Mouse (Mus musculus) left cerebral cortex, postnatal 14 days (tissue): ENCODE results near the gene Oxnad1. TPM values are rescaled to one million over a fixed set of nuclear protein-coding genes. Genes with fewer than 3 reads are reported as not detected.
"Not testable (repeated sequence)": the region's sequence is repeated elsewhere in the genome, so short reads cannot be mapped to it uniquely, and the experiment has no call there.

Source experiments
- DNase-seq, 2 experiments: peaks; one replicate each; pipeline ENCODE4 v3.0.0; 2021 to 2022; ENCODE audit warnings: low spot score in 2 of 2, mixed read lengths in 1 of 2
- intact Hi-C: fragments of 180-260 bp; cut with DNase I; formaldehyde crosslinking; loops from one replicate; pipeline ENCODE4 v1.15.1; 2025
- total RNA-seq, 2 experiments: library from RNA; stranded (reverse); gene quantifications; 2 replicates each; pipeline ENCODE4 v1.2.3; 2021

Gene Oxnad1
- total RNA-seq, 2 experiments from 2014 or later = 12.2 to 18.5 TPM

DNA sequence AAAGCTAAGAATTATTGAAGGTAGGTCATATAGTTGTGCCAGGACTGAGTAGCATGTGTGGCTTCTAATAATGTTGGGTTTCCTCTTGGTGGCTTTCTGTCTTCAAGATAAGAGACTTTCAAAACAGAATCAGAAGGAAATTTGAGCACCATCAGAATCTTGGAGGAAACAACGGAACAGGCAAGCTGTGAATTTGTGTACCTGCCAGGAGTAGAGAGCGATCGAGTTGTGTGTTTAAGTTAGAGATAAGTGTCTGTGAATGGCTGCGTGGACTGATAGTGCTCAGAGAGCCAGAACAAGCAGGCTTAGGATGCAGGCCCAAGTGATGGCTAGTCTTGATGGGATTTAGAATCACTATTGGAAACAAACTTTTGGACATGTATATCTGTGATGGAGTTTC lies 46.7 kb downstream of the Oxnad1 start:
- DNase-seq = no peak
- intact Hi-C loops = no loop called here

DNA sequence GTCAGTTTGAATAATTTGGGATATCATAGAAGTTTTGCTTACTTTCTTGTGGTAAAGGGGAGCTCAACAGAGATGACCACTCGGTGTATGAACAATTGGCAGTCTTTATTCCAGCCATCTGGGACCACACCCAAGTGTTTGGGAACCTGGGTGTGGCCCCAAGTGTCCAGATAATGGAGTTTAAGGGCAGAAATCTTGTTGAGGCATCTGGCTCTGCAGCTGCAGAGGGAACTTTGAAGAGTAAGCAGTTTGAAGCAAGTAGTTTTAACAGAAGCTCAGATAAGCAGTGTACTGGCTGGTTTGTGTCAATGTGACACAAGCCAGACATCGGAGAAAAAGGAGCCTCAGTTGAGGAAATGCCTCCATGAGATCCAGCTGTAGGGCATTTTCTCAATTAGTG lies 49.1 kb downstream of the Oxnad1 start:
- intact Hi-C loops = no loop called here
- no peak for DNase-seq

- intact Hi-C loops, DNase-seq: not testable (repeated sequence)
These were observed 51.3 kb downstream of the Oxnad1 start for GRCm38 (mm10) chr14:32136467-32136866.

- DNase-seq = no peak
- intact Hi-C loops = no loop called here
These were observed 55.3 kb downstream of the Oxnad1 start for GRCm38 (mm10) chr14:32140359-32140965.

- intact Hi-C loops = no loop called here
- no peak for DNase-seq
These were observed 56.5 kb downstream of the Oxnad1 start, which contains the start of gene Msmb for GRCm38 (mm10) chr14:32141723-32142122. Msmb (plus strand) TSS chr14:32142023.

- intact Hi-C loops = no loop called here
- no peak for DNase-seq
These were observed 59.6 kb downstream of the Oxnad1 start for GRCm38 (mm10) chr14:32144734-32145133.

DNA sequence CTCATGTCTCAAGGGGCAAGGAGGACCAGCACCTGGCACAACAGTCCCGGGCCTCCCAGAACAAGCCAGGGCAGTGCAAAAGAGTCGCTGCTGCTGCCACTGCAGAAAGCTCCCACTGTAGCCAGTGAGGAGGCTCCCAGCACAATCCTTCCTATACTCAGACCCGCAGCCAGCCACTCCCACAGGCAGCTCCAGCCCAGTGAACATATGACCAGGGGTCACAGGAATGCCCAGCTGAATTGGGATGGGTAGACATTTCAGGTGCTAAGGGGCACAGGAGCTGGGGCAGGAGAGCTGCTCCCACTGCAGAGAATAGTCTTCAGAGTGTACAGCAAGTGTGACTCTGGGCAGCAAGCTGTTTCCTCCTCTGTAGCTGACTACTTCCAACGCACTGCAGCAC lies 60.2 kb downstream of the Oxnad1 start:
- DNase-seq = no peak
- intact Hi-C loops = no loop called here

DNA sequence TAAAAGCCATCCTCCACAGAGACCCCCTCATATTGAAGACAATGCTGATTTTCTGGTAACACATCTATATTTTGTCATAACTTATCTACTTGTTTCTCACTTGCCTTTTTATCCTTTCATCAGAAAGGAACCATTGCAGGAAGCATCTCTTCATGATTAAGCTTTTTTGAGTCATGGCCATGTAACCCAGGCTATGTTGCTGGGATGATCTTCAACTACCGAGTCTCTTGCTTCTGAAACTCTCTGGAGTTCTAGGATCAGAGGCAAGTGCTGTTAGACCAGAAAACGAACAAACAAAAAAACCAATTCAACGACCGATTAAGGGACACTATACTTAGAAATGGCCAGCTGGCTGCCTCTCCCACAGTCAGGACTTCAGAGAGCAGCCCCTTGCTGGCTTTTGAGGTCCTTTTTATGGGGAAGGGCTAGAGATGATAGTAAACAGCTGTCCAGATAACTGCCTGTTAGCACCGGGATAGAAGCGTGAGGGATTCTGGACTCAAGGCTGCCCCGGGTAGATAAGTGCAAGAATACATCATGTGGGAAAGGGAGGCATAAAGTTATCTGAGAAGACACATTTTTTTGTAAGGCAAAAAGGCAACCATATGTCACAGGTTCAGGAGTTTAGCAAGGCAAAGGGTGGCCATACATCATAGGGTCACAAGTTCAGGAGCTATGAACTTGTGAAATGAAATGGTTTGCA lies 60.8 kb downstream of the Oxnad1 start:
- intact Hi-C loops = no loop called here
- DNase-seq = no peak

GRCm38 (mm10) chr14:32146578-32146977 lies 61.4 kb downstream of the Oxnad1 start:
- intact Hi-C loops = no loop called here
- DNase-seq = no peak

DNA sequence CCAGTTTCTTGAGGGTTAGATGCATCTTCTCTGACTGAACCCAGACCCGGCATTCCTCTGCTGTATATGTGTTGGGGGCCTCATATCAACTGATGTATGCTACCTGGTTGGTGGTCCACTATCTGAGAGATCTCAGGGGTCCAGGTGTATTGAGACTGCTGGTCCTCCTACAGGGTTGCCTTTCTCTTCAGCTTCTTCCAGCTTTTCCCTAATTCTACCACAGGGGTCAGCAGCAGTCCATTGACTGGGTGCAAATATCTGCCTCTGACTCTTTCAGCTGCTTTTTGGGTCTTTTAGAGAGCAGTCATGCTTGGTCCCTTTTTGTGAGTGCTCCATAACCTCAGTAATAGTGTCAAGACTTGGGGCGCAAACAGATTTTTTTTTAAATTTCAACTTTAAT lies 65.7 kb downstream of the Oxnad1 start:
- intact Hi-C loops = no loop called here

GRCm38 (mm10) chr14:32152243-32152965 lies 67.2 kb downstream of the Oxnad1 start:
- no peak for DNase-seq
- intact Hi-C loops = no loop called here

More for the DNA sequence above, 65.7 kb downstream of the Oxnad1 start:
- DNase-seq = no peak

Other genes starting within 250 kb of the Oxnad1 start
- gene Galnt15, start 56.4 kb upstream of the Oxnad1 start, total RNA-seq = 1 to 10 TPM; 1.1 to 2.5 TPM
- gene Dph3, start 355 bp downstream of the Oxnad1 start, total RNA-seq = 10 to 100 TPM; 36.4 to 37.7 TPM
- gene Msmb, start 56.6 kb downstream of the Oxnad1 start, total RNA-seq = not detected
- gene Ncoa4, start 74.5 kb downstream of the Oxnad1 start, total RNA-seq = 100 to 1,000 TPM; 123 to 136 TPM
- 10 to 100 TPM; 66.5 to 71.5 TPM for gene Timm23, start 116.5 kb downstream of the Oxnad1 start, total RNA-seq
- 10 to 100 TPM; 35.7 to 44.0 TPM for gene Parg, start 116.6 kb downstream of the Oxnad1 start, total RNA-seq
- gene Ogdhl, start 236.6 kb downstream of the Oxnad1 start, total RNA-seq = 10 to 100 TPM; 75.7 to 77.6 TPM